Mouse (Mus musculus) thymus, adult 18-20 months (tissue): ENCODE measurements at regions not wholly inside any gene's neighbourhood (a gene's known extent, or its start where the extent isn't known, plus 50 kb on each side); places are given as distances from the start of the nearest gene placed in this dataset.

Experiments
- DNase-seq, 2 experiments: peaks; one replicate each; pipeline ENCODE4 v3.0.0; 2022; ENCODE audit warnings: mixed read lengths in 2 of 2

GRCm38 (mm10) chr1:23207024-23207423 is 105.0 kb upstream of the 4933415F23Rik start:
- DNase-seq, result no peak

- DNase-seq, result no peak
Observed at GRCm38 (mm10) chr1:23202511-23203435, 100.7 kb upstream of the 4933415F23Rik start.

- no peak for DNase-seq
Observed at GRCm38 (mm10) chr1:23200460-23200859, 98.4 kb upstream of the 4933415F23Rik start.

- DNase-seq, result no peak
Observed at GRCm38 (mm10) chr1:23190316-23191005, 88.4 kb upstream of the 4933415F23Rik start.

- no peak for DNase-seq
Observed at GRCm38 (mm10) chr1:23189790-23190189, 87.7 kb upstream of the 4933415F23Rik start.

- no peak for DNase-seq
Observed at GRCm38 (mm10) chr1:23188216-23188615, 86.2 kb upstream of the 4933415F23Rik start.

GRCm38 (mm10) chr1:23187446-23188206 is 85.6 kb upstream of the 4933415F23Rik start:
- no peak for DNase-seq

GRCm38 (mm10) chr1:23184728-23185127 is 82.7 kb upstream of the 4933415F23Rik start:
- no peak for DNase-seq

GRCm38 (mm10) chr1:23182541-23182940 is 80.5 kb upstream of the 4933415F23Rik start:
- no peak for DNase-seq

GRCm38 (mm10) chr1:23178335-23178974 is 76.4 kb upstream of the 4933415F23Rik start:
- DNase-seq, result no peak

GRCm38 (mm10) chr1:23174022-23174421 is 72.0 kb upstream of the 4933415F23Rik start:
- no peak for DNase-seq

- no peak for DNase-seq
Observed at GRCm38 (mm10) chr1:23173054-23173802, 71.2 kb upstream of the 4933415F23Rik start.

- DNase-seq, result no peak
Observed at GRCm38 (mm10) chr1:23171336-23171735, 69.3 kb upstream of the 4933415F23Rik start.

GRCm38 (mm10) chr1:23170711-23171110 is 68.7 kb upstream of the 4933415F23Rik start:
- DNase-seq, result no peak

- DNase-seq, result no peak
Observed at GRCm38 (mm10) chr1:23168504-23168903, 66.5 kb upstream of the 4933415F23Rik start.

- no peak for DNase-seq
Observed at GRCm38 (mm10) chr1:23163371-23163935, 61.4 kb upstream of the 4933415F23Rik start.

- DNase-seq, result no peak
Observed at GRCm38 (mm10) chr1:23162766-23163165, 60.7 kb upstream of the 4933415F23Rik start.
